Mouse (Mus musculus) hindbrain, embryonic 15.5 days (tissue): ENCODE measurements around the gene Stpg3. TPM values are rescaled to one million over a fixed set of nuclear protein-coding genes. Genes with fewer than 3 reads are reported as not detected.
A peak's percentile ranks its signal among the peaks of the same experiment; 100 is the strongest.

Source experiments
- ATAC-seq: fragments of 200-750 bp; cut with Nextera tagmentation; 2 replicates; pipeline ENCODE4 v1.8.0; 2017; ENCODE audit warnings: low read depth, moderate number of reproducible peaks, moderate TSS enrichment; ENCODE audit not compliant: low FRiP score
- H3K27ac ChIP-seq: fragments of 300-500 bp; sonication (generic); replicated peaks from 2 replicates; pipeline ENCODE4 v1.5.1; 2015; ENCODE audit warnings: mild to moderate bottlenecking, inconsistent platforms
- H3K27me3 ChIP-seq: fragments of 300-500 bp; sonication (generic); 2 replicates; pipeline ENCODE4 v1.6.1; 2015; ENCODE audit warnings: control low read depth, inconsistent platforms
- H3K36me3 ChIP-seq: fragments of 300-500 bp; sonication (generic); 2 replicates; pipeline ENCODE4 v1.6.1; 2015; ENCODE audit warnings: control low read depth, inconsistent platforms
- H3K4me1 ChIP-seq: fragments of 300-500 bp; sonication (generic); replicated peaks from 2 replicates; pipeline ENCODE4 v1.6.1; 2015; ENCODE audit warnings: control low read depth, inconsistent platforms
- H3K4me2 ChIP-seq: fragments of 300-500 bp; sonication (generic); 2 replicates; pipeline ENCODE4 v1.6.1; 2015; ENCODE audit warnings: moderate library complexity, mild to moderate bottlenecking, inconsistent platforms
- H3K4me3 ChIP-seq: fragments of 300-500 bp; sonication (generic); 2 replicates; pipeline ENCODE4 v1.5.1; 2015; ENCODE audit warnings: mild to moderate bottlenecking, inconsistent platforms
- H3K9ac ChIP-seq: fragments of 300-500 bp; sonication (generic); 2 replicates; pipeline ENCODE4 v1.6.1; 2015; ENCODE audit warnings: inconsistent platforms
- H3K9me3 ChIP-seq: fragments of 300-500 bp; sonication (generic); 2 replicates; pipeline ENCODE4 v1.6.1; 2016; ENCODE audit warnings: control low read depth, inconsistent platforms
- WGBS: fragments of 180-500 bp; shearing (Covaris S2); methylation state at CpG from one replicate; pipeline ENCODE4 v1.1.7; 2015; 5-methylcytosine and 5-hydroxymethylcytosine counted together
- polyA plus RNA-seq: library from polyadenylated mRNA; unstranded; fragments of >200 nt; fragmentation: Nextera tagmentation; extraction: Ambion mirVana; gene quantifications from 2 replicates; pipeline ENCODE4 v1.2.1, GENCODE M21; 2015

The Stpg3 gene
- polyA plus RNA-seq, 1 experiment from 2014 or later, result not detected

- Histone ChIP-seq H3K4me1 (no peaks in the 10 kb centered on the region), H3K27ac (no peak overlapping the region), H3K27me3 (peaks cover 4% of the 10 kb centered on the region; the same call in 1 of the 2 replicates), H3K36me3 (no peaks in the 10 kb centered on the region), H3K9ac (no peak overlapping the region), H3K4me2 (no peak overlapping the region), H3K4me3 (no peak overlapping the region), H3K9me3 (no peaks in the 10 kb centered on the region)
- WGBS, result 73% methylated on average over 5 of the region's 5 CpGs
- no peak for ATAC-seq
Measured at GRCm38 (mm10) chr2:25234551-25235220, 20.2 kb upstream of the Stpg3 start.

DNA sequence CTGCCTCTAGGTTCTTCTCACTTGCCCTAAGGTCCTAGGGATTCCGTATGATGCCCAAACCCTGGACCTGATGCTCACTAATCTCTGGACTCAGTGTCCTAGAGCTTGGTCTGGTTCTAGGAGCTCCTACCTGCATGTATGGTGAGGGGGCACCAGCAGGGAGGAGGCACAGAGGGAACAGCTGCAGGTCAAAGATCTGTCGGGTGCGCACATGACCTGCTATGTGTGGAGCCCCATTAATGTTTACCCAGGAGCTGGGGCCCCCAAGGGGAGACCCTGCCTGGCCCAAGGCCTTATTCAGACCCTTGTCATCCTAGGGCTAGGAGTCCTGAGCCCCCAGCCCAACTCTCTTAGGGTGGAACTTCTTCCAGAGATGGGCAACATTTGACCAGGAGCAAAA, 19.6 kb upstream of the Stpg3 start, which contains the start of gene Slc34a3:
Gene Slc34a3 (minus strand): TSS at position 315 of the 400 bp plus-strand sequence.
- H3K9me3 ChIP-seq, result no peaks in the 10 kb centered on the region
- no peak for ATAC-seq
- H3K9ac ChIP-seq, result no peak within 1 kb of the TSS
- H3K4me3 ChIP-seq, result no peak within 1 kb of the TSS
- no peak within 1 kb of the TSS for H3K4me2 ChIP-seq
- no peaks in the 10 kb centered on the region for H3K4me1 ChIP-seq
- H3K27me3 ChIP-seq, result peaks cover 4% of the 10 kb centered on the region; the same call in 1 of the 2 replicates
- no peaks in the 10 kb centered on the region for H3K36me3 ChIP-seq
- H3K27ac ChIP-seq, result no peak within 1 kb of the TSS
- 99% methylated on average over 3 of the region's 3 CpGs for WGBS

DNA sequence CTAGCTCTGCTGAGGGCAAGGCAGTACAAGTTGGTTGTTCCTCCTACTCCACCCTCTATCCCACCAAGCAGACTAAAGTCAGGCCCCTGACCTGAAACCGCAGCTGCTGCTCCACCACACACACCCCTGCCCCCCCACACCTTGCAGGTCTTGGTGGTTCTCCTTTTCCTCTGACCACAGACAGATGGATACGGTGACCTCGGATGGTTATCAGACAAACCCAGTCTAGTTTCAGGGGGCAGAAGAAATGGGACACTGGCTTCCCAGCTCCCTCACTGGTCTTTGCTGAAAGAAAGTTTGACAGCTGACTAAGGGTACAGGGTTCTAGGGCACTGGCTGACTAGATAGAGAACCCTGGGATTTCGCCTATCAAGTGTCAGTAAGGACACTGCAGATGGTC, 19.0 kb upstream of the Stpg3 start:
- no peak overlapping the region for H3K27ac ChIP-seq
- H3K4me2 ChIP-seq, result no peak overlapping the region
- 79% methylated on average over 4 of the region's 4 CpGs for WGBS
- H3K9ac ChIP-seq, result no peak overlapping the region
- no peaks in the 10 kb centered on the region for H3K9me3 ChIP-seq
- H3K36me3 ChIP-seq, result no peaks in the 10 kb centered on the region
- H3K4me3 ChIP-seq, result no peak overlapping the region
- H3K27me3 ChIP-seq, result peaks cover 4% of the 10 kb centered on the region; the same call in 1 of the 2 replicates
- peaks cover 6% of the 10 kb centered on the region; the same call in 1 of the 2 replicates for H3K4me1 ChIP-seq
- ATAC-seq, result no peak

- no peak for ATAC-seq
- H3K27ac ChIP-seq, result no peak overlapping the region
- H3K4me3 ChIP-seq, result no peak overlapping the region
- H3K4me2 ChIP-seq, result no peak overlapping the region
- peaks cover 7% of the 10 kb centered on the region; the same call in 1 of the 2 replicates for H3K4me1 ChIP-seq
- no peaks in the 10 kb centered on the region for H3K9me3 ChIP-seq
- WGBS, result 57% methylated on average over 12 of the region's 12 CpGs
- no peaks in the 10 kb centered on the region for H3K36me3 ChIP-seq
- no peaks in the 10 kb centered on the region for H3K27me3 ChIP-seq
- no peak overlapping the region for H3K9ac ChIP-seq
Measured at GRCm38 (mm10) chr2:25231038-25231437, 16.6 kb upstream of the Stpg3 start.

- 89% methylated on average over 7 of the region's 7 CpGs for WGBS
- H3K4me2 ChIP-seq, result no peak overlapping the region
- H3K27ac ChIP-seq, result no peak overlapping the region
Measured at GRCm38 (mm10) chr2:25230581-25230980, 16.1 kb upstream of the Stpg3 start.

DNA sequence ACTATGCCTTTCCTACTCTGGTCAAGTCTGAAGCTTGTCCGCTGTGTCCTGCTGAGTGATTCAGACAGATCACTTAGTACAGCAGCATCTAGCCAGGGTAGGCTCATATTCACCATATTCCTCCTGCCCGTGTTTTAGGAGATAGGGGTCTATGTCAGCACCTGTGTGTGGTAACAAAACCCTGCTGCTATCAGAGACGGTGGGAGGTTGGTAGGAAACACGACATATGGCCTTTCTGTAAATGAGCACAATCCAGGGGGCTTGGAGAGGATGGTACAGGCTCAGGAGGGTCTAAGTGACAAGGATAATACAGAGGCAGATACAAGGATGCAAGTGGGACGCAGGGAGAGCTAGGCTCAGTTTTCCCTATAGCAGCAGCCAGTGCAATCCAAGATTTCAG, 15.1 kb upstream of the Stpg3 start:
- no peak overlapping the region for H3K4me3 ChIP-seq
- no peak overlapping the region for H3K4me2 ChIP-seq
- no peak overlapping the region for H3K27ac ChIP-seq
- 88% methylated on average over 5 of the region's 5 CpGs for WGBS
- H3K27me3 ChIP-seq, result no peaks in the 10 kb centered on the region
- no peak overlapping the region for H3K9ac ChIP-seq
- no peaks in the 10 kb centered on the region for H3K36me3 ChIP-seq
- H3K9me3 ChIP-seq, result no peaks in the 10 kb centered on the region
- peaks cover 13% of the 10 kb centered on the region for H3K4me1 ChIP-seq
- ATAC-seq, result no peak

More at GRCm38 (mm10) chr2:25230581-25230980, 16.1 kb upstream of the Stpg3 start:
- no peak for ATAC-seq
- no peaks in the 10 kb centered on the region for H3K9me3 ChIP-seq
- H3K36me3 ChIP-seq, result no peaks in the 10 kb centered on the region
- no peak overlapping the region for H3K4me3 ChIP-seq
- H3K27me3 ChIP-seq, result no peaks in the 10 kb centered on the region
- no peak overlapping the region for H3K9ac ChIP-seq
- H3K4me1 ChIP-seq, result peaks cover 10% of the 10 kb centered on the region

- Histone ChIP-seq H3K4me3 (no peak overlapping the region), H3K9me3 (no peaks in the 10 kb centered on the region), H3K4me2 (peak overlapping the region; percentile 38), H3K36me3 (no peaks in the 10 kb centered on the region), H3K9ac (no peak overlapping the region), H3K4me1 (peaks cover 13% of the 10 kb centered on the region), H3K27ac (0 out of 2 replicates have a peak overlapping the region, but pooled peaks have one; percentile 68), H3K27me3 (no peaks in the 10 kb centered on the region)
- WGBS, result 67% methylated on average over 6 of the region's 6 CpGs
- no peak for ATAC-seq
Measured at GRCm38 (mm10) chr2:25228995-25229530, 14.6 kb upstream of the Stpg3 start.

DNA sequence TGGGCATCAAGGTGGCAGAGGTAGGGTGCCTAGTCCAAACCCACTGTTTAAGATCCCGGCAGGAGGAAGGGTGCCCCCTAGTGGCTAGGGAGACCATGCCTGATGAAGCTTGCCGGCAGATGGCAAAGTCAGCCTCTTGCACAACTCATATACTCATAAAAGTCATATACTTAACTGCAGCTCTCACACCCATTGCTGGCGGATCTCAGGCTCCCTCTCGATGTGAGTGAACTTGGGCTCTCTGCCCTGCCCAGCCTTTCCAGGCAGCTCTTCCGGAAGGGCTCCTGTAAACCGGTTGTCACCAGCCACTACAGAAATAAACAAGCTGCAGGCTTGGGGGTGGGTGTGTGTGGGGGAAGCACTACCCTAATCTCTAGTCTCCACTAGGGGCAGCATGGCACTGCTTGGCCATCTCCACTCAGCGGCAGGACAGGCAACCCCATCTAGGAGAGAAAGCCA, 14.0 kb upstream of the Stpg3 start:
- H3K4me2 ChIP-seq, result peak overlapping the region; percentile 38
- H3K9me3 ChIP-seq, result no peaks in the 10 kb centered on the region
- peak overlapping the region; percentile 20; the same call in 1 of the 2 replicates for H3K4me3 ChIP-seq
- no peak for ATAC-seq
- WGBS, result 2% methylated on average over 7 of the region's 7 CpGs
- no peaks in the 10 kb centered on the region for H3K27me3 ChIP-seq
- H3K36me3 ChIP-seq, result no peaks in the 10 kb centered on the region
- H3K9ac ChIP-seq, result no peak overlapping the region
- peaks cover 18% of the 10 kb centered on the region for H3K4me1 ChIP-seq
- H3K27ac ChIP-seq, result peak overlapping the region; percentile 68

- no peaks in the 10 kb centered on the region for H3K36me3 ChIP-seq
- no peak overlapping the region for H3K4me2 ChIP-seq
- H3K9ac ChIP-seq, result no peak overlapping the region
- peaks cover 24% of the 10 kb centered on the region for H3K4me1 ChIP-seq
- no peaks in the 10 kb centered on the region for H3K27me3 ChIP-seq
- H3K27ac ChIP-seq, result no peak overlapping the region
- ATAC-seq, result no peak
- H3K9me3 ChIP-seq, result no peaks in the 10 kb centered on the region
- H3K4me3 ChIP-seq, result no peak overlapping the region
- WGBS, result 90% methylated on average over 4 of the region's 4 CpGs
Measured at GRCm38 (mm10) chr2:25227406-25227805, 13.0 kb upstream of the Stpg3 start.

DNA sequence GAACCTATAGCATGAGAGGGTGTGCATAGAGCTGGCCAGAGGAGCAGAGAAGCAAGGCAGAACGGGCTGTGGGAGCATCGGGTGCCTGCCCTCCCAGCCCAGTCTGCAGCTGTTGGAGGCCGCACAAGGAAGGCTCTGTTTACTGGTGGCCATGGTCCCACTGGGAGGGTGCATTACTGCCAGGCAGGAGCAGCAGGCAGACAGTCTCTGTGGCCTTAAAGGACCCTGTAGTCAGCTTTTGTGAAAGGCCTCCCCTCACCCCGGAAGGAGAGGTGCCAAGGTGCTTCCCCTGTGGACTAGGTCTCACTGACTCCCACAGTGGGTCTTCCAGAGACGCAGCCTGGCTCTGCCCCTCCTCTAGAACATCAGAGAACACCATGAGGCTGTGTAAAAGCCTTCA, 12.4 kb upstream of the Stpg3 start:
- ATAC-seq, result no peak
- H3K9me3 ChIP-seq, result no peaks in the 10 kb centered on the region
- 75% methylated on average over 5 of the region's 5 CpGs for WGBS
- H3K4me1 ChIP-seq, result peaks cover 24% of the 10 kb centered on the region
- no peak overlapping the region for H3K9ac ChIP-seq
- peaks cover 2% of the 10 kb centered on the region for H3K36me3 ChIP-seq
- H3K4me3 ChIP-seq, result no peak overlapping the region
- H3K27ac ChIP-seq, result no peak overlapping the region
- no peak overlapping the region for H3K4me2 ChIP-seq
- no peaks in the 10 kb centered on the region for H3K27me3 ChIP-seq

DNA sequence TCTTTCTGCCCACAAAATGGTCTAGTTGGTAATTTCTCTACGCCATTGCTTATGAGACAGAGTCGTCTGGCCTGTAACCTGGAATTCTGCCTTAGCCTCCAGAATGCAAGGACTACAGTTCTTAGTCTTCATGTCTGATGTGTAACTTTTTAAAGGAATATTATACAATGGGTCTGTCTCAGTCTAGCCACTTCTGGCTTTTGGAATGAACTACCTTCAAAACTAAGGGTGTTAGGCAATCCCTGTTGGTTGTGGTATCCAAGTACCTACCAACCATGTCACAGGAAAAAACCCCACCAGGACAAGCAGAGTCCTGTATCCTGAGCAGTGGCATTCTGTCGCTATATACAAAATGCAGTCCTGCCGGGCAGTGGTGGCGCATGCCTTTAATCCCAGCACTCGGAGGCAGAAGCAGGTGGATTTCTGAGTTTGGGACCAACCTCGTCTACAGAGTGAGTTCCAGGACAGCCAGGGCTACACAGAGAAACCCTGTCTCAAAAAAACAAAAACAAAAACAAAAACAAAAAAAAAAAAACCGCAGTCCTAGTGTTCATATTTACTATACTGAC, 11.5 kb upstream of the Stpg3 start:
- H3K4me2 ChIP-seq, result peak overlapping the region; percentile 54
- H3K9ac ChIP-seq, result no peak overlapping the region
- H3K27ac ChIP-seq, result peak overlapping the region; percentile 99
- WGBS, result 72% methylated on average over 8 of the region's 8 CpGs
- no peak for ATAC-seq
- H3K27me3 ChIP-seq, result no peaks in the 10 kb centered on the region
- peaks cover 5% of the 10 kb centered on the region for H3K36me3 ChIP-seq
- H3K4me1 ChIP-seq, result peaks cover 24% of the 10 kb centered on the region
- H3K9me3 ChIP-seq, result no peaks in the 10 kb centered on the region
- 0 out of 2 replicates have a peak overlapping the region, but pooled peaks have one; percentile 72 for H3K4me3 ChIP-seq
